Mouse (Mus musculus): ENCODE data around the gene Rhod. TPM values are rescaled to one million over a fixed set of nuclear protein-coding genes. Genes with fewer than 3 reads are reported as not detected.

Gene Rhod
- total and polyA plus RNA-seq, 3 experiments = 0.06 TPM; not detected in 2

DNA sequence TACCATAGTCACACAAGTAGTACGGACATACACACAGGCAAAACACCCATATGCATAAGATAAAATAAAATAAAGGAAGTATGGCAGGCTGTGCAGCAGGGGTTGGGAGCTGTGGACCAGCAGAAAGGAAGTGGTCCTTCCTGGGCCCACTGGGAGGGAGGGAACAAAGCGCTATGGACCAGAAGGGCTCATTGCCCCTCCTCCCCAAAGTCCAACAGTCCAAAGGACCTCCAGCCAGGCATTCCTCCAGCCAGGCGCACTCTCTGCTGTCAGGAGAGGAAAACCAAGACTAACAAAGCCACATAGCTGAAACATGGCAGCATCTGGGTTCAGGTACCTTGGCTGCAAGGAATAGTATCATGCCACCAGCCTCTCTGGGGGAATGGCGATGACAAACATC, 25.4 kb upstream of the Rhod start:
- H3K9me3 ChIP-seq (replicated peaks; ENCODE audit: insufficient read depth, low read length) = no peaks in the 10 kb centered on the region
- H3K27me3 ChIP-seq (ENCODE audit: control insufficient read depth in 1 of 2, insufficient read depth in 2 of 2, low read length in 2 of 2) = no peaks in the 10 kb centered on the region
- H3K79me2 ChIP-seq (ENCODE audit: control insufficient read depth, insufficient read depth, low read length, poor library complexity) = no peaks in the 10 kb centered on the region
- TF ChIP-seq RAD21 (IDR thresholded peaks at IDR 0.05; ENCODE audit: low read depth, low read length) (no peak), CTCF (IDR thresholded peaks at IDR 0.05 in 2 of 3, conservative IDR thresholded peaks at IDR 0.05 in 1 of 3; ENCODE audit: control insufficient read depth in 1 of 3, insufficient read depth in 1 of 3, low read depth in 2 of 3, low read length in 3 of 3, poor library complexity in 1 of 3, severe bottlenecking in 1 of 3) (no peak), POLR2AphosphoS5 (IDR thresholded peaks at IDR 0.05; ENCODE audit: borderline replicate concordance, low read depth, low read length) (no peak), HCFC1 (IDR thresholded peaks at IDR 0.05; ENCODE audit: low read depth, low read length) (no peak), USF2 (IDR thresholded peaks at IDR 0.05; ENCODE audit: borderline replicate concordance in 1 of 2, insufficient read depth in 1 of 2, low read depth in 1 of 2, low read length in 2 of 2) (no peak), CHD1 (IDR thresholded peaks at IDR 0.05; ENCODE audit: low read depth, low read length) (no peak), JUND (IDR thresholded peaks at IDR 0.05; ENCODE audit: low read depth, low read length) (no peak), ZNF384 (IDR thresholded peaks at IDR 0.05; ENCODE audit: low read depth, low read length) (no peak), NELFE (IDR thresholded peaks at IDR 0.05; ENCODE audit: low read depth, low read length) (no peak), GATA1 (IDR thresholded peaks at IDR 0.05; ENCODE audit: low read depth, low read length) (no peak), UBTF (IDR thresholded peaks at IDR 0.05; ENCODE audit: borderline replicate concordance, insufficient read depth, low read depth, low read length) (no peak), SMC3 (IDR thresholded peaks at IDR 0.05; ENCODE audit: low read depth, low read length) (no peak), ZMIZ1 (IDR thresholded peaks at IDR 0.05; ENCODE audit: low read depth, low read length) (no peak), EP300 (IDR thresholded peaks at IDR 0.05; ENCODE audit: low read depth in 1 of 2, low read length in 2 of 2) (no peak), POLR2A (IDR thresholded peaks at IDR 0.05; ENCODE audit: control insufficient read depth in 1 of 2, insufficient read depth in 1 of 2, low read depth in 1 of 2, low read length in 2 of 2, poor library complexity in 1 of 2) (no peak), MYB (IDR thresholded peaks at IDR 0.05; ENCODE audit: low read depth, low read length) (no peak), ELF1 (IDR thresholded peaks at IDR 0.05; ENCODE audit: low read depth, low read length) (no peak), E2F4 (IDR thresholded peaks at IDR 0.05; ENCODE audit: borderline replicate concordance, low read depth, low read length) (no peak), GABPA (IDR thresholded peaks at IDR 0.05; ENCODE audit: low read depth, low read length) (no peak)
- peak; percentile 41 for DNase-seq (ENCODE audit: low read depth, low spot score)
- H3K27ac ChIP-seq (ENCODE audit: control insufficient read depth, low read depth, low read length) = no peak overlapping the region
- H3K4me1 ChIP-seq (ENCODE audit: control insufficient read depth in 1 of 2, insufficient read depth in 2 of 2, low read length in 2 of 2) = peaks cover 0 to 18% of the 10 kb centered on the region in 2 experiments; a peak in 1 of 4 replicates
- H3K36me3 ChIP-seq (ENCODE audit: control insufficient read depth in 1 of 2, insufficient read depth in 2 of 2, low read length in 2 of 2) = peaks cover 0 to 2% of the 10 kb centered on the region in 2 experiments; a peak in 2 of 4 replicates
- no peak overlapping the region for H3K9ac ChIP-seq (ENCODE audit: control insufficient read depth, low read depth, low read length, poor library complexity, severe bottlenecking)
- H3K4me3 ChIP-seq (ENCODE audit: control insufficient read depth in 1 of 2, insufficient read depth in 1 of 2, low read depth in 2 of 2, low read length in 2 of 2) = no peak overlapping the region

DNA sequence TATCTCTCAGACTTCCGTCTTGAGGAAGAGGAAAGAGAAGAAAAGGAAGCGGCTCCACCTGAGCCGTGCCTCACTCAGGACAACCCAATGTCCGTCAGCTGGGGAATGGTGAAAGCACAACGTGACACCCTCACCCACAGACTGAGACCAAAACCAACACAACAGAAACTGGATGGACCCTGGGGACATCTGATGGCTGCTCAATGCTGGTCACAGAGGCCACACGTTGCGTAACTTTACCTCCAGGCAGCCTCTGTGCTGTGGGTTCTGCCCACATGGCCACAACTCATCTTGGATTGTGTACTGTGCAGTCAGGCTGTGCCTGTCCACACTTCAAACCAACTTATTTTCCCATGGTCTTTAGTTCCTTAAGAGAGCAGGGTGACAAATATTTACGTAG, 22.7 kb upstream of the Rhod start:
- H3K27me3 ChIP-seq (ENCODE audit: control insufficient read depth in 1 of 2, insufficient read depth in 2 of 2, low read length in 2 of 2) = no peaks in the 10 kb centered on the region
- H3K36me3 ChIP-seq (ENCODE audit: control insufficient read depth in 1 of 2, insufficient read depth in 2 of 2, low read length in 2 of 2) = peaks cover 0 to 2% of the 10 kb centered on the region in 2 experiments; a peak in 2 of 4 replicates
- H3K27ac ChIP-seq (ENCODE audit: control insufficient read depth, low read depth, low read length) = no peak overlapping the region
- peaks cover 0 to 11% of the 10 kb centered on the region in 2 experiments; a peak in 1 of 4 replicates for H3K4me1 ChIP-seq (ENCODE audit: control insufficient read depth in 1 of 2, insufficient read depth in 2 of 2, low read length in 2 of 2)
- H3K9ac ChIP-seq (ENCODE audit: control insufficient read depth, low read depth, low read length, poor library complexity, severe bottlenecking) = no peak overlapping the region
- DNase-seq (ENCODE audit: low read depth, low spot score) = no peak
- no peaks in the 10 kb centered on the region for H3K79me2 ChIP-seq (ENCODE audit: control insufficient read depth, insufficient read depth, low read length, poor library complexity)
- TF ChIP-seq MXI1 (IDR thresholded peaks at IDR 0.05; ENCODE audit: low read depth, low read length) (no peak), ELF1 (IDR thresholded peaks at IDR 0.05; ENCODE audit: low read depth, low read length) (no peak), MAZ (IDR thresholded peaks at IDR 0.05; ENCODE audit: low read depth, low read length) (no peak), SMC3 (IDR thresholded peaks at IDR 0.05; ENCODE audit: low read depth, low read length) (no peak), EP300 (IDR thresholded peaks at IDR 0.05; ENCODE audit: low read depth in 1 of 2, low read length in 2 of 2) (no peak), KAT2A (conservative IDR thresholded peaks at IDR 0.05; ENCODE audit: low read depth, low read length) (no peak), RCOR1 (IDR thresholded peaks at IDR 0.05; ENCODE audit: low read depth, low read length) (no peak), ZNF384 (IDR thresholded peaks at IDR 0.05; ENCODE audit: low read depth, low read length) (no peak), ETS1 (IDR thresholded peaks at IDR 0.05; ENCODE audit: low read depth, low read length) (no peak), NELFE (IDR thresholded peaks at IDR 0.05; ENCODE audit: low read depth, low read length) (no peak), TCF12 (IDR thresholded peaks at IDR 0.05; ENCODE audit: low read depth, low read length) (no peak), MAX (IDR thresholded peaks at IDR 0.05; ENCODE audit: low read length) (no peak), ZKSCAN1 (IDR thresholded peaks at IDR 0.05; ENCODE audit: low read depth, low read length) (no peak)
- no peak overlapping the region for H3K4me3 ChIP-seq (ENCODE audit: control insufficient read depth in 1 of 2, insufficient read depth in 1 of 2, low read depth in 2 of 2, low read length in 2 of 2)
- H3K9me3 ChIP-seq (replicated peaks; ENCODE audit: insufficient read depth, low read length) = no peaks in the 10 kb centered on the region

Data from MEL (cell line).